Mouse (Mus musculus): ENCODE data around the gene Dcbld2. TPM values are rescaled to one million over a fixed set of nuclear protein-coding genes. Genes with fewer than 3 reads are reported as not detected.
A peak's percentile ranks its signal among the peaks of the same experiment; 100 is the strongest.

Gene Dcbld2
- polyA plus RNA-seq, 1 experiment: 3.4 TPM

DNA sequence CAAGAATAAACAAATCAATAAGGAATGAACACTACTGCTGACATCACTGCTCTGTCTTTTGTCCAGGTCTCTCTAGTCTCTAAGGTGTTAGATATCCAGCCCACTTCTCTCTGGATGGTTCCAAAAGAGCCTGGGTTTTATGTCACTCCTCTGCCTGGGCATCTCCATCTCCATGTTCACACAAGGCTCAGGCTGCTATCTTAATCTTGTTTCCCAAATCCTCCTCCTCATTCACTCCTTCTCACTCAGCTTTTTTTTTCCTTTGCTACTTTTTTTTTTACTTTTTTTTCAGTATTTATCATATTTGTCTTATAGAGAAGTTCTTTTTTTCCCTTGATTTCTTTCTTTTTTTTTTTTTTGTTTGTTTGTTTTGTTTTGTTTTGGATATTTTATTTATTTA is 96.7 kb downstream of the Dcbld2 start:
- peaks cover 26% of the 10 kb centered on the region for H3K4me1 ChIP-seq (replicated peaks; ENCODE audit: control insufficient read depth, insufficient read depth, low read length)
- TF ChIP-seq CTCF (IDR thresholded peaks at IDR 0.05; ENCODE audit: borderline replicate concordance, control insufficient read depth, extremely low read depth, insufficient read depth, low read length, poor library complexity): no peak
- no peak for TF ChIP-seq POLR2A (IDR thresholded peaks at IDR 0.05; ENCODE audit: control insufficient read depth, extremely low read depth, insufficient read depth, low read length, poor library complexity)
- H3K27ac ChIP-seq (ENCODE audit: control insufficient read depth, insufficient read depth, low read length): no peak overlapping the region
- no peaks in the 10 kb centered on the region for H3K36me3 ChIP-seq (ENCODE audit: control insufficient read depth, insufficient read depth, low read length)
- DNase-seq: no peak
- no peaks in the 10 kb centered on the region for H3K27me3 ChIP-seq (ENCODE audit: control insufficient read depth, insufficient read depth, low read length)
- no peak overlapping the region for H3K4me3 ChIP-seq (ENCODE audit: control insufficient read depth, insufficient read depth, low read length)

GRCm38 (mm10) chr16:58512181-58512761 is 104.0 kb downstream of the Dcbld2 start:
- peaks cover 10% of the 10 kb centered on the region for H3K4me1 ChIP-seq (replicated peaks; ENCODE audit: control insufficient read depth, insufficient read depth, low read length)
- H3K27me3 ChIP-seq (ENCODE audit: control insufficient read depth, insufficient read depth, low read length): no peaks in the 10 kb centered on the region
- DNase-seq: no peak
- no peaks in the 10 kb centered on the region for H3K36me3 ChIP-seq (ENCODE audit: control insufficient read depth, insufficient read depth, low read length)
- no peak for TF ChIP-seq POLR2A (IDR thresholded peaks at IDR 0.05; ENCODE audit: control insufficient read depth, extremely low read depth, insufficient read depth, low read length, poor library complexity)
- TF ChIP-seq CTCF (IDR thresholded peaks at IDR 0.05; ENCODE audit: borderline replicate concordance, control insufficient read depth, extremely low read depth, insufficient read depth, low read length, poor library complexity): no peak
- no peak overlapping the region for H3K27ac ChIP-seq (ENCODE audit: control insufficient read depth, insufficient read depth, low read length)
- WGBS: 84% methylated on average over 9 of the region's 9 CpGs
- no peak overlapping the region for H3K4me3 ChIP-seq (ENCODE audit: control insufficient read depth, insufficient read depth, low read length)

DNA sequence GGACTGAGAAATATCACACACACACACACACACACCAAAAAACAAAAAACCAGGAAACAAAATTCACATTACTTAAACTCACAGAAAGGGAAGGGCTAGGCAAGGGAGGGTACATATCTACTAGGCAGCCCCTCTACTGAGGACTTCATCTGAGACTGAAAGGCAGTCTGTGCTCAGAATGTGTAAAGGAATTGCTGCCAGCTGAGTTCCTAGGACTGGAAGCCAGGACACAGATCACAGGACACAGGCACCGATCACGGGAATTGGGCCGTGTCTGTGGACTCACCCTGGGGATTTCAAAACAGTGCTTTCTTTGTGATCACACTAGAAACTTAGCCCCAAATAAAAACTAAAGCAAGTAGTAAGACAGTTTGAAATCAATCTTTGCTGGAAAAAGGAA is 104.6 kb downstream of the Dcbld2 start:
- Histone ChIP-seq H3K36me3 (ENCODE audit: control insufficient read depth, insufficient read depth, low read length) (no peaks in the 10 kb centered on the region), H3K4me3 (ENCODE audit: control insufficient read depth, insufficient read depth, low read length) (no peak overlapping the region), H3K27me3 (ENCODE audit: control insufficient read depth, insufficient read depth, low read length) (no peaks in the 10 kb centered on the region), H3K27ac (ENCODE audit: control insufficient read depth, insufficient read depth, low read length) (no peak overlapping the region), H3K4me1 (replicated peaks; ENCODE audit: control insufficient read depth, insufficient read depth, low read length) (peaks cover 7% of the 10 kb centered on the region)
- no peak for DNase-seq
- TF ChIP-seq POLR2A (IDR thresholded peaks at IDR 0.05; ENCODE audit: control insufficient read depth, extremely low read depth, insufficient read depth, low read length, poor library complexity) (no peak), CTCF (IDR thresholded peaks at IDR 0.05; ENCODE audit: borderline replicate concordance, control insufficient read depth, extremely low read depth, insufficient read depth, low read length, poor library complexity) (no peak)
- WGBS: 92% methylated on average over 3 of the region's 3 CpGs

DNA sequence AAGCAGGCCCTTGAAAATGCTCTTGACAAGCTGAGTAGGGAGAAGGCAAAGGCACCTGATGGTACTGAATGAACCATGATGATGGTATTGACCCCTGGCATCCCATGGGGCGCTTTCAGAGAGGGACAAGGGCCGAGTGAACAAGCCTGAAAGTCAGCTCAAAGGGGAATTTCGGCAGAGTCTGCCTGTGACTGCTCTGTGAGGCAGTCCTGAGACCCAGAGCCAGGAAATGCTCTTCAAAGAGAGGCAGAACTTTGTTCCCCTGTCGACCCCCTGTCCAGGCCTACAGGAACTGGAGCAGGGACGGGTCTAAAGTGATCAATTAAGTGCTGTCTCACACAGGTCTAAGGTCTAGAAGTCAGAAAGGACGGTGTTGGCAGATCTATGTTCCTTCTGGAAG is 105.5 kb downstream of the Dcbld2 start:
- H3K4me3 ChIP-seq (ENCODE audit: control insufficient read depth, insufficient read depth, low read length): no peak overlapping the region
- H3K27me3 ChIP-seq (ENCODE audit: control insufficient read depth, insufficient read depth, low read length): no peaks in the 10 kb centered on the region
- WGBS: 60% methylated on average over 6 of the region's 6 CpGs
- H3K4me1 ChIP-seq (replicated peaks; ENCODE audit: control insufficient read depth, insufficient read depth, low read length): peaks cover 5% of the 10 kb centered on the region
- no peak overlapping the region for H3K27ac ChIP-seq (ENCODE audit: control insufficient read depth, insufficient read depth, low read length)
- H3K36me3 ChIP-seq (ENCODE audit: control insufficient read depth, insufficient read depth, low read length): no peaks in the 10 kb centered on the region
- DNase-seq: no peak
- TF ChIP-seq CTCF (IDR thresholded peaks at IDR 0.05; ENCODE audit: borderline replicate concordance, control insufficient read depth, extremely low read depth, insufficient read depth, low read length, poor library complexity): no peak
- TF ChIP-seq POLR2A (IDR thresholded peaks at IDR 0.05; ENCODE audit: control insufficient read depth, extremely low read depth, insufficient read depth, low read length, poor library complexity): no peak

DNA sequence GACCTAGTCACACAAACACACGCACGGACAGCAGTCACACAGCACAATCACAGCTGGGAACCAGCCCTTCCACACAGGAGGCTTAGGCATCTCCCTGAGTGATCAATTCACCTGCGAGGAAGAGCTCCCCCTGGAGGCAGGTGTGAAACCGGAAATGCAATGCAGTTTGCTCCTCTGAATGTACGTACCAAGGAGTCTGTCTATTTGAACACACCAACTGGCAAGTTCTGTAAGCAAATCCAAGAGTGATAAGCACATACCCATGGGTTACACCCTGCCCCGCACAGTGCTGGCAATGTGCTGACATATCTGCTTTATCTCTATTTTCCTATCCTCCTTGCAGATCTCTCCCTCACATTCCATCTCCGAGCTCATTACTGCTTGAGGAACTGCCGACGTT is 106.3 kb downstream of the Dcbld2 start:
- Histone ChIP-seq H3K27ac (ENCODE audit: control insufficient read depth, insufficient read depth, low read length) (no peak overlapping the region), H3K4me3 (ENCODE audit: control insufficient read depth, insufficient read depth, low read length) (no peak overlapping the region), H3K27me3 (ENCODE audit: control insufficient read depth, insufficient read depth, low read length) (no peaks in the 10 kb centered on the region), H3K36me3 (ENCODE audit: control insufficient read depth, insufficient read depth, low read length) (no peaks in the 10 kb centered on the region), H3K4me1 (replicated peaks; ENCODE audit: control insufficient read depth, insufficient read depth, low read length) (peaks cover 8% of the 10 kb centered on the region)
- peak; percentile 57; the same call in 1 of the 2 replicates for TF ChIP-seq CTCF (IDR thresholded peaks at IDR 0.05; ENCODE audit: borderline replicate concordance, control insufficient read depth, extremely low read depth, insufficient read depth, low read length, poor library complexity)
- no peak for TF ChIP-seq POLR2A (IDR thresholded peaks at IDR 0.05; ENCODE audit: control insufficient read depth, extremely low read depth, insufficient read depth, low read length, poor library complexity)
- WGBS: 79% methylated on average over 9 of the region's 9 CpGs
- DNase-seq: peak; percentile 65

- Histone ChIP-seq H3K27me3 (ENCODE audit: control insufficient read depth, insufficient read depth, low read length) (no peaks in the 10 kb centered on the region; the same call in 1 of the 2 replicates), H3K36me3 (ENCODE audit: control insufficient read depth, insufficient read depth, low read length) (no peaks in the 10 kb centered on the region), H3K4me1 (replicated peaks; ENCODE audit: control insufficient read depth, insufficient read depth, low read length) (peaks cover 10% of the 10 kb centered on the region), H3K4me3 (ENCODE audit: control insufficient read depth, insufficient read depth, low read length) (no peak overlapping the region), H3K27ac (ENCODE audit: control insufficient read depth, insufficient read depth, low read length) (no peak overlapping the region)
- no peak for DNase-seq
- WGBS: 95% methylated on average over 2 of the region's 2 CpGs
- no peak for TF ChIP-seq POLR2A (IDR thresholded peaks at IDR 0.05; ENCODE audit: control insufficient read depth, extremely low read depth, insufficient read depth, low read length, poor library complexity)
- no peak for TF ChIP-seq CTCF (IDR thresholded peaks at IDR 0.05; ENCODE audit: borderline replicate concordance, control insufficient read depth, extremely low read depth, insufficient read depth, low read length, poor library complexity)
Observed at GRCm38 (mm10) chr16:58516161-58516560, 107.9 kb downstream of the Dcbld2 start.

Data from thymus, adult 2 months (tissue).